Mouse (Mus musculus) thymus, adult 2 months (tissue): ENCODE data around the gene Cog1. TPM values are rescaled to one million over a fixed set of nuclear protein-coding genes. Genes with fewer than 3 reads are reported as not detected.

ENCODE experiments used
- DNase-seq: peaks from one replicate; pipeline ENCODE4 v3.0.0; 2021
- H3K27ac ChIP-seq: fragments of 200-500 bp; 2 replicates; pipeline ENCODE4 v1.5.1; 2012; ENCODE audit warnings: low read length, control low read depth; ENCODE audit not compliant: control insufficient read depth, insufficient read depth
- H3K27me3 ChIP-seq: fragments of 200-500 bp; 2 replicates; pipeline ENCODE4 v1.6.1; 2012; ENCODE audit warnings: mild to moderate bottlenecking, low read length, moderate library complexity, mixed read lengths; ENCODE audit not compliant: control insufficient read depth, insufficient read depth
- H3K36me3 ChIP-seq: fragments of 200-500 bp; 2 replicates; pipeline ENCODE4 v1.6.1; 2012; ENCODE audit warnings: mild to moderate bottlenecking, low read length, moderate library complexity; ENCODE audit not compliant: control insufficient read depth, insufficient read depth
- H3K4me1 ChIP-seq: fragments of 200-500 bp; replicated peaks from 2 replicates; pipeline ENCODE4 v1.6.1; 2012; ENCODE audit warnings: low read length; ENCODE audit not compliant: control insufficient read depth, insufficient read depth
- H3K4me3 ChIP-seq: fragments of 200-500 bp; 2 replicates; pipeline ENCODE4 v1.5.1; 2012; ENCODE audit warnings: mild to moderate bottlenecking, low read length, control low read depth, moderate library complexity; ENCODE audit not compliant: control insufficient read depth, insufficient read depth
- CTCF ChIP-seq: fragments of 200-500 bp; IDR thresholded peaks from 2 replicates; pipeline ENCODE4 v1.5.1; 2012; ENCODE audit warnings: mild to moderate bottlenecking, control low read depth, low read length, moderate library complexity, borderline replicate concordance; ENCODE audit not compliant: control insufficient read depth, poor library complexity, insufficient read depth; ENCODE audit errors: extremely low read depth
- POLR2A ChIP-seq: fragments of 200-500 bp; IDR thresholded peaks from 2 replicates; pipeline ENCODE4 v1.6.1; 2012; ENCODE audit warnings: mild to moderate bottlenecking, low read length, control low read depth, moderate library complexity; ENCODE audit not compliant: control insufficient read depth, poor library complexity, insufficient read depth; ENCODE audit errors: extremely low read depth
- WGBS: fragments of 180-500 bp; shearing (Covaris S2); methylation state at CpG from one replicate; pipeline ENCODE4 v1.1.7; 2018; 5-methylcytosine and 5-hydroxymethylcytosine counted together
- polyA plus RNA-seq: library from polyadenylated mRNA; depleted of rRNA; stranded (reverse); fragments of >200 nt; gene quantifications from 2 replicates; pipeline ENCODE4 v1.2.3, GENCODE M21; 2012

Gene Cog1
- polyA plus RNA-seq, 1 experiment = 67.4 TPM

GRCm38 (mm10) chr11:113669711-113670110 lies 20.7 kb downstream of the Cog1 start:
- DNase-seq = no peak
- WGBS = 90% methylated on average over 4 of the region's 4 CpGs
- H3K27ac ChIP-seq = no peak overlapping the region
- peaks cover 4% of the 10 kb centered on the region for H3K4me1 ChIP-seq
- TF ChIP-seq POLR2A (no peak), CTCF (no peak)
- H3K36me3 ChIP-seq = peaks cover 36% of the 10 kb centered on the region
- H3K27me3 ChIP-seq = no peaks in the 10 kb centered on the region
- no peak overlapping the region for H3K4me3 ChIP-seq

GRCm38 (mm10) chr11:113673614-113674013 lies 24.6 kb downstream of the Cog1 start:
- WGBS = 94% methylated on average over 4 of the region's 4 CpGs
- TF ChIP-seq POLR2A = no peak
- no peak for TF ChIP-seq CTCF
- H3K27me3 ChIP-seq = no peaks in the 10 kb centered on the region
- H3K4me1 ChIP-seq = no peaks in the 10 kb centered on the region
- no peak overlapping the region for H3K4me3 ChIP-seq
- H3K36me3 ChIP-seq = peaks cover 53% of the 10 kb centered on the region
- no peak overlapping the region for H3K27ac ChIP-seq
- DNase-seq = no peak

- WGBS = 94% methylated on average over 5 of the region's 5 CpGs
- no peak for TF ChIP-seq POLR2A
- TF ChIP-seq CTCF = no peak
- H3K4me3 ChIP-seq = no peak overlapping the region
- no peak overlapping the region for H3K27ac ChIP-seq
- H3K4me1 ChIP-seq = no peaks in the 10 kb centered on the region
- DNase-seq = no peak
- peaks cover 53% of the 10 kb centered on the region for H3K36me3 ChIP-seq
- H3K27me3 ChIP-seq = no peaks in the 10 kb centered on the region
These were observed 25.6 kb downstream of the Cog1 start for GRCm38 (mm10) chr11:113674595-113674994.

- H3K4me3 ChIP-seq = no peak overlapping the region
- H3K27me3 ChIP-seq = no peaks in the 10 kb centered on the region
- WGBS = 70% methylated on average over 2 of the region's 2 CpGs
- no peak for TF ChIP-seq CTCF
- TF ChIP-seq POLR2A = no peak
- DNase-seq = no peak
- H3K27ac ChIP-seq = no peak overlapping the region
- no peaks in the 10 kb centered on the region for H3K4me1 ChIP-seq
- H3K36me3 ChIP-seq = peaks cover 43% of the 10 kb centered on the region
These were observed 27.9 kb downstream of the Cog1 start for GRCm38 (mm10) chr11:113676847-113677246.

GRCm38 (mm10) chr11:113677378-113677777 lies 28.4 kb downstream of the Cog1 start:
- no peak for DNase-seq
- no peak overlapping the region for H3K4me3 ChIP-seq
- no peak overlapping the region for H3K27ac ChIP-seq
- no peaks in the 10 kb centered on the region for H3K4me1 ChIP-seq
- 97% methylated on average over 2 of the region's 2 CpGs for WGBS
- no peaks in the 10 kb centered on the region for H3K27me3 ChIP-seq
- peaks cover 40% of the 10 kb centered on the region for H3K36me3 ChIP-seq
- TF ChIP-seq POLR2A (no peak), CTCF (no peak)

- TF ChIP-seq POLR2A = no peak
- TF ChIP-seq CTCF = no peak
These were observed 29.4 kb downstream of the Cog1 start for GRCm38 (mm10) chr11:113678373-113678772.

GRCm38 (mm10) chr11:113680954-113681353 lies 32.0 kb downstream of the Cog1 start:
- H3K27me3 ChIP-seq = no peaks in the 10 kb centered on the region
- H3K4me1 ChIP-seq = peaks cover 5% of the 10 kb centered on the region
- no peak overlapping the region for H3K27ac ChIP-seq
- peaks cover 13% of the 10 kb centered on the region for H3K36me3 ChIP-seq
- no peak overlapping the region for H3K4me3 ChIP-seq
- 95% methylated on average over 2 of the region's 2 CpGs for WGBS
- DNase-seq = no peak
- TF ChIP-seq POLR2A = no peak
- no peak for TF ChIP-seq CTCF

More at GRCm38 (mm10) chr11:113678373-113678772, 29.4 kb downstream of the Cog1 start:
- DNase-seq = no peak
- H3K27me3 ChIP-seq = no peaks in the 10 kb centered on the region
- peaks cover 5% of the 10 kb centered on the region for H3K4me1 ChIP-seq
- WGBS = 89% methylated on average over 8 of the region's 8 CpGs
- H3K4me3 ChIP-seq = no peak overlapping the region
- H3K36me3 ChIP-seq = peaks cover 36% of the 10 kb centered on the region
- no peak overlapping the region for H3K27ac ChIP-seq
